Mouse (Mus musculus) kidney, postnatal 10 days (tissue): Measurements from ENCODE around the gene Fam163a.
"Not testable (repeated sequence)": the region's sequence is repeated elsewhere in the genome, so short reads cannot be mapped to it uniquely, and the experiment has no call there.

Source experiments
- DNase-seq: peaks from one replicate; pipeline ENCODE4 v3.0.0; 2021; ENCODE audit warnings: mixed read lengths

The Fam163a gene

GRCm38 (mm10) chr1:156074575-156074974 lies 130.3 kb downstream of the Fam163a start:
- DNase-seq: peak; percentile 79

- no peak for DNase-seq
These were observed 131.5 kb downstream of the Fam163a start for GRCm38 (mm10) chr1:156073169-156073821.

GRCm38 (mm10) chr1:156070106-156070505 lies 134.7 kb downstream of the Fam163a start:
- no peak for DNase-seq

- DNase-seq: no peak
These were observed 138.7 kb downstream of the Fam163a start for GRCm38 (mm10) chr1:156066133-156066532.

GRCm38 (mm10) chr1:156062193-156062592 lies 142.6 kb downstream of the Fam163a start:
- no peak for DNase-seq

GRCm38 (mm10) chr1:156058207-156058606 lies 146.6 kb downstream of the Fam163a start:
- DNase-seq: no peak

GRCm38 (mm10) chr1:156046688-156047087 lies 158.1 kb downstream of the Fam163a start:
- DNase-seq: peak; percentile 50

GRCm38 (mm10) chr1:156044211-156044611 lies 160.6 kb downstream of the Fam163a start:
- DNase-seq: no peak

- DNase-seq: peak; percentile 66
These were observed 161.8 kb downstream of the Fam163a start for GRCm38 (mm10) chr1:156043027-156043426.

- DNase-seq: no peak
These were observed 162.3 kb downstream of the Fam163a start for GRCm38 (mm10) chr1:156042481-156042880.

- no peak for DNase-seq
These were observed 163.2 kb downstream of the Fam163a start for GRCm38 (mm10) chr1:156041451-156042241.

- peak; percentile 95 for DNase-seq
These were observed 164.0 kb downstream of the Fam163a start for GRCm38 (mm10) chr1:156040731-156041401.

GRCm38 (mm10) chr1:156039989-156040388 lies 164.8 kb downstream of the Fam163a start:
- not testable (repeated sequence) for DNase-seq

- DNase-seq: peak; percentile 37
These were observed 167.7 kb downstream of the Fam163a start for GRCm38 (mm10) chr1:156037144-156037583.

- DNase-seq: peak; percentile 98
These were observed 168.7 kb downstream of the Fam163a start, which contains the start of gene Tor1aip1 for GRCm38 (mm10) chr1:156035930-156036737. Gene Tor1aip1, minus strand, starts transcription at chr1:156036480.

- peak; percentile 90 for DNase-seq
These were observed 169.4 kb downstream of the Fam163a start, which contains the start of gene Tor1aip2 for GRCm38 (mm10) chr1:156035269-156035929. Gene Tor1aip2, plus strand, starts transcription at chr1:156035403.

- no peak for DNase-seq
These were observed 170.2 kb downstream of the Fam163a start for GRCm38 (mm10) chr1:156034661-156035060.

- DNase-seq: no peak
These were observed 170.9 kb downstream of the Fam163a start for GRCm38 (mm10) chr1:156033921-156034320.

- DNase-seq: no peak
These were observed 176.4 kb downstream of the Fam163a start for GRCm38 (mm10) chr1:156028340-156028975.

GRCm38 (mm10) chr1:156027849-156028248 lies 177.0 kb downstream of the Fam163a start:
- no peak for DNase-seq
